Mouse (Mus musculus) forebrain, postnatal 0 days (tissue): ENCODE results near the gene Atp1a2. TPM values are rescaled to one million over a fixed set of nuclear protein-coding genes. Genes with fewer than 3 reads are reported as not detected.

ENCODE experiments used
- ATAC-seq: fragments of 200-750 bp; cut with Nextera tagmentation; 2 replicates; pipeline ENCODE4 v1.8.0; 2017; ENCODE audit warnings: mild to moderate bottlenecking, moderate library complexity
- DNase-seq: peaks from one replicate; pipeline ENCODE4 v3.0.0-alpha.2; 2015
- H3K27ac ChIP-seq: fragments of 300-500 bp; sonication (generic); 2 replicates; pipeline ENCODE4 v1.5.1; 2014; ENCODE audit warnings: low read depth, mild to moderate bottlenecking, antibody characterized with exemption, low read length, moderate library complexity, mixed read lengths
- H3K27me3 ChIP-seq: fragments of 300-500 bp; sonication (generic); 2 replicates; pipeline ENCODE4 v1.6.1; 2014; ENCODE audit warnings: mild to moderate bottlenecking, low read length, mixed read lengths; ENCODE audit not compliant: insufficient read depth
- H3K36me3 ChIP-seq: fragments of 300-500 bp; sonication (generic); 2 replicates; pipeline ENCODE4 v1.6.1; 2014; ENCODE audit warnings: mild to moderate bottlenecking, moderate library complexity; ENCODE audit not compliant: insufficient read depth
- H3K4me1 ChIP-seq: fragments of 300-500 bp; sonication (generic); 2 replicates; pipeline ENCODE4 v1.6.1; 2014; ENCODE audit warnings: antibody characterized with exemption; ENCODE audit not compliant: insufficient read depth
- H3K4me2 ChIP-seq: fragments of 300-500 bp; sonication (generic); 2 replicates; pipeline ENCODE4 v1.6.1; 2014; ENCODE audit warnings: low read depth, mild to moderate bottlenecking, moderate library complexity
- H3K4me3 ChIP-seq: fragments of 300-500 bp; sonication (generic); 2 replicates; pipeline ENCODE4 v1.5.1; 2014; ENCODE audit warnings: low read depth, low read length, mixed read lengths
- H3K9ac ChIP-seq: fragments of 300-500 bp; sonication (generic); 2 replicates; pipeline ENCODE4 v1.6.1; 2014; ENCODE audit warnings: mild to moderate bottlenecking
- H3K9me3 ChIP-seq: fragments of 300-500 bp; sonication (generic); 2 replicates; pipeline ENCODE4 v1.6.1; 2016; ENCODE audit warnings: low read length
- CTCF ChIP-seq: sonication (generic); IDR thresholded peaks from 2 replicates; pipeline ENCODE4 v1.5.1; 2016; ENCODE audit warnings: antibody characterized with exemption, control low read depth, low read depth
- WGBS: fragments of 180-500 bp; shearing (Covaris S2); extraction: QIAGEN DNeasy Blood & Tissue Kit; methylation state at CpG from one replicate; pipeline ENCODE4 v1.1.7; 2014; 5-methylcytosine and 5-hydroxymethylcytosine counted together
- polyA plus RNA-seq: library from polyadenylated mRNA; unstranded; fragments of >200 nt; fragmentation: Nextera tagmentation; extraction: Ambion mirVana; gene quantifications from 2 replicates; pipeline ENCODE4 v1.2.1, GENCODE M21; 2015
- total RNA-seq: library from RNA; depleted of rRNA; stranded (reverse); fragments of >200 nt; gene quantifications from 2 replicates; pipeline ENCODE4 v1.2.3, GENCODE M21; 2014

Atp1a2 gene
- total and polyA plus RNA-seq, 2 experiments from 2014 or later = 75.2 to 294 TPM

- Histone ChIP-seq H3K4me3 (peak overlapping the region; percentile 16), H3K4me2 (peak overlapping the region; percentile 37), H3K9ac (peak overlapping the region; percentile 44), H3K36me3 (no peaks in the 10 kb centered on the region), H3K4me1 (peaks cover 6% of the 10 kb centered on the region; the same call in 1 of the 2 replicates), H3K27ac (peak overlapping the region; percentile 78), H3K9me3 (no peaks in the 10 kb centered on the region), H3K27me3 (no peaks in the 10 kb centered on the region)
- ATAC-seq (no peak), DNase-seq (no peak)
- 63% methylated on average over 6 of the region's 6 CpGs for WGBS
- TF ChIP-seq CTCF = no peak
Measured at GRCm38 (mm10) chr1:172296816-172297510, 901 bp downstream of the Atp1a2 start.

DNA sequence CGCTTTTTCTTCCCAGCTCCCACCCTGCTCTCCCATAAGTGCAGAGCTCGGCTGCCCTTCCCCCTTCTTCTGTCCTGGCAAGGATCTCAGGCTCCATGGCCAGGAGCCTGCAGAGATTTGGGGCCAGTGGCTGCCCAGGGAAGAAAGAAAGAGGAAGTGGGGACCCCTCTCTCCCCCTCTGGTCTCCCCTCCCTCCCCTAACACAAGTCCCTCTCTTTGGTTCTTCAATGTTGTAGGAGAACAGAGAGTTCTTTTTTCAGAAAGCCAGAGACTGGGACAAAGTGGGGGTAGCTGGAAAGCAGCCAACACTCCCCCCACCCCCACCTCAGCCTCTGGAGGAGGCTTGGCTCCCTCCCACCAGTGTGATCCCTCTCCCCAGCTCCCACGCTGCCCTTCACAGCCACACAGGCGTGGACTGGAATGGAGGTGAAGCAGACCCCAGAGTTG is 2.1 kb downstream of the Atp1a2 start:
- H3K4me3 ChIP-seq = no peak overlapping the region
- TF ChIP-seq CTCF = no peak
- ATAC-seq (peak; percentile 79), DNase-seq (no peak)
- peak overlapping the region; percentile 44 for H3K9ac ChIP-seq
- H3K4me2 ChIP-seq = peak overlapping the region; percentile 37
- no peaks in the 10 kb centered on the region for H3K9me3 ChIP-seq
- H3K27ac ChIP-seq = peak overlapping the region; percentile 78; the same call in 1 of the 2 replicates
- WGBS = 25% methylated on average over 4 of the region's 4 CpGs
- H3K27me3 ChIP-seq = no peaks in the 10 kb centered on the region
- H3K4me1 ChIP-seq = peaks cover 6% of the 10 kb centered on the region; the same call in 1 of the 2 replicates
- H3K36me3 ChIP-seq = 0 out of 2 replicates have a peak, but pooled peaks cover 3% of the 10 kb centered on the region

- Histone ChIP-seq H3K4me3 (no peak overlapping the region), H3K9ac (no peak overlapping the region), H3K4me1 (peaks cover 5% of the 10 kb centered on the region; the same call in 1 of the 2 replicates), H3K4me2 (no peak overlapping the region), H3K9me3 (no peaks in the 10 kb centered on the region), H3K27me3 (no peaks in the 10 kb centered on the region), H3K36me3 (0 out of 2 replicates have a peak, but pooled peaks cover 3% of the 10 kb centered on the region), H3K27ac (no peak overlapping the region)
- DNase-seq (no peak), ATAC-seq (no peak)
- no peak for TF ChIP-seq CTCF
- 82% methylated on average over 11 of the region's 11 CpGs for WGBS
Measured at GRCm38 (mm10) chr1:172293449-172293848, 4.4 kb downstream of the Atp1a2 start.

DNA sequence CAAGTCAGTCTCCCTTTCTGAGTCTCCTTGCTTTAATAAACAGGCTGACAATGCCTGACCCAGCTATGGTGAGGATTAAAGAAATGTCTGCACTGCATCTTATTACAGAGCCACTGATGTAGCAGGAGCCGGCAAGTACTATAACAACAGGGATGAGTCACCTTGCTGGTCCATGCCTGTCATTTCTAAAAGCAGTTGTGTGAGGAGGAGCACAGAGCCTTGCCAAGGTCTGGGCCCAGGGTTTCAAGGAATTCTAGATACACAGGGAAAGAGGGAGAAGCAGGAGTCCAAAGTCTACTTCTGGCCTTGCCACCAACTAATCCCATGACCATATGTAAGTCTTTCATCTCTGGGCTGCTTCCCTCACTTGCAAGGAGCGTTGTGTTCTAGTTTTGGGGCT is 5.0 kb downstream of the Atp1a2 start:
- H3K4me2 ChIP-seq = no peak overlapping the region
- H3K9me3 ChIP-seq = no peaks in the 10 kb centered on the region
- H3K4me1 ChIP-seq = no peaks in the 10 kb centered on the region
- no peak overlapping the region for H3K9ac ChIP-seq
- no peak for TF ChIP-seq CTCF
- 0 out of 2 replicates have a peak, but pooled peaks cover 3% of the 10 kb centered on the region for H3K36me3 ChIP-seq
- DNase-seq (no peak), ATAC-seq (no peak)
- no peak overlapping the region for H3K4me3 ChIP-seq
- H3K27ac ChIP-seq = no peak overlapping the region
- WGBS = 87% methylated on average over 2 of the region's 2 CpGs
- no peaks in the 10 kb centered on the region for H3K27me3 ChIP-seq

GRCm38 (mm10) chr1:172289617-172289946 is 8.3 kb downstream of the Atp1a2 start:
- DNase-seq = no peak
- no peaks in the 10 kb centered on the region for H3K4me1 ChIP-seq
- H3K9ac ChIP-seq = no peak overlapping the region
- ATAC-seq = no peak
- H3K9me3 ChIP-seq = no peaks in the 10 kb centered on the region
- no peaks in the 10 kb centered on the region for H3K27me3 ChIP-seq
- H3K4me2 ChIP-seq = no peak overlapping the region
- TF ChIP-seq CTCF = no peak
- 0 out of 2 replicates have a peak, but pooled peaks cover 3% of the 10 kb centered on the region for H3K36me3 ChIP-seq
- H3K4me3 ChIP-seq = no peak overlapping the region
- 90% methylated on average over 3 of the region's 3 CpGs for WGBS
- no peak overlapping the region for H3K27ac ChIP-seq

DNA sequence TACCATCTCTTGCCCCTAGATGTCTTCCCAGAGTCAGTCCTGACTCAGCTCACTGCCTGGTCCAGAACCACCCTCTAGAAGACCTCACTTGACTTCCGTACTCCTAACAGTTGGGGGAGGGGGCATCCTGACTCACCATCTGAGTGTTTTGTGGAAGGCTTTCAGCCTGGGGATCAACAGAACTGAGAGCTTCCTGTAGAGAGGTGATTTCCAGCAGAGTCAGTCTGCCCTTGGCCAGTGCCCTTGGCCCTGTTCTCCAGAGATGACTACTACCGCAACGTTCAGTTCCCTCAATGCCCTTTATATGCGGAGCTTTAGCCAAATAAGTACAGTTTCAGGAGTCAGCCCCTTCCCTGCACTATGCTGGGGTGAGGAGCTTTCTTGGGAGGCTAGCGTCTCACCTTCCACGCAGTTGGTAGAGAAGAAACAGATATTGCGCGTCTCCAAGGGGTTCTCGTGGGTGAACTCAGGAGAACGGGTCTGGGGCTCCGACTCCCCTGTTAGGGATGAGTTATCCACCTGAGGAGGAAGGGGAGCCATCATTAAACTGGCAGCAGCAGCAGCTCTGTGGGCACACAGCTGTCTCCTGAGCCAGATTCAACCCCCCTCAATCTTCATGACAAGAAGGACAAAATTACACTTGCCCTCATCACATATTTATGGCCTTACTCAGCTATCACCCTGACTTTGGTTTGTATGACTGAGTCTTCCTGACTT is 8.8 kb downstream of the Atp1a2 start:
- ATAC-seq = no peak
- WGBS = 90% methylated on average over 11 of the region's 11 CpGs

DNA sequence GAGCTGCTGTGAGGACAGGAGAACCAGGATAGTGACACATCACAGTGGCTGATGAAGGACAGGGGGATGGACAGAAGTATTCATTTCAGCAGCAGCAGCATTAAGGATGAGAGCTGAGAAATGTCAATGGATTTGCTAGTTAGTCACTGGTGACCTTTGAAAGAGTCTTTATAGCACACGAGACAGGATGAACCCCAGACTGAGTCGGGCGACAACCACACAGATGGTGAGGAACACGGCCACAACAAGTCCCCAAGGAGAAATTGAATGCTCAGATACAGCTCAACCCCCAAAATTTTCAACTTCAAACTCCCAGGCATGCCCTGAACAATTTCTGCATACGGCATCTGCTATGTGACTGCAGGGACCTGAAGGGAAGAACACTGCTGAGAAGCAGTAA is 11.1 kb downstream of the Atp1a2 start:
- Histone ChIP-seq H3K27me3 (no peaks in the 10 kb centered on the region), H3K4me2 (no peak overlapping the region), H3K9ac (no peak overlapping the region), H3K4me1 (no peaks in the 10 kb centered on the region), H3K27ac (no peak overlapping the region), H3K36me3 (0 out of 2 replicates have a peak, but pooled peaks cover 3% of the 10 kb centered on the region), H3K9me3 (no peaks in the 10 kb centered on the region), H3K4me3 (no peak overlapping the region)
- DNase-seq (no peak), ATAC-seq (no peak)
- WGBS = 95% methylated on average over 5 of the region's 5 CpGs
- TF ChIP-seq CTCF = no peak

More for the DNA sequence above, 8.8 kb downstream of the Atp1a2 start:
- Histone ChIP-seq H3K9ac (no peak overlapping the region), H3K9me3 (no peaks in the 10 kb centered on the region), H3K27me3 (no peaks in the 10 kb centered on the region), H3K36me3 (0 out of 2 replicates have a peak, but pooled peaks cover 3% of the 10 kb centered on the region), H3K4me2 (no peak overlapping the region), H3K4me3 (no peak overlapping the region), H3K4me1 (no peaks in the 10 kb centered on the region), H3K27ac (no peak overlapping the region)
- no peak for TF ChIP-seq CTCF
- no peak for DNase-seq
